Mouse (Mus musculus) CH12.LX (cell line): ENCODE results near the gene Esam.

ENCODE experiments used
- CTCF ChIP-seq, 2 experiments: IDR thresholded peaks in 1 of 2; conservative IDR thresholded peaks in 1 of 2; 2 replicates each; pipeline ENCODE4 v1.5.1; 2011 to 2012; ENCODE audit warnings: low read depth in 2 of 2, low read length in 2 of 2, improper control_type of control experiment in 1 of 2, inconsistent platforms in 1 of 2, mild to moderate bottlenecking in 1 of 2, moderate library complexity in 1 of 2
- HCFC1 ChIP-seq: IDR thresholded peaks from 2 replicates; pipeline ENCODE4 v1.6.1; 2012; ENCODE audit warnings: low read depth, mild to moderate bottlenecking, inconsistent platforms, low read length, improper control_type of control experiment
- MEF2A ChIP-seq: IDR thresholded peaks from 2 replicates; pipeline ENCODE4 v1.6.1; 2014; ENCODE audit warnings: low read depth, mild to moderate bottlenecking, inconsistent platforms, low read length, improper control_type of control experiment, borderline replicate concordance
- POLR2A ChIP-seq: IDR thresholded peaks from 2 replicates; pipeline ENCODE4 v1.6.1; 2011; ENCODE audit warnings: low read depth, mild to moderate bottlenecking, improper control_type of control experiment, low read length
- ZC3H11A ChIP-seq: IDR thresholded peaks from 2 replicates; pipeline ENCODE4 v1.6.1; 2012; ENCODE audit warnings: low read depth, mild to moderate bottlenecking, inconsistent platforms, low read length, improper control_type of control experiment
- ZNF384 ChIP-seq: IDR thresholded peaks from 2 replicates; pipeline ENCODE4 v1.6.1; 2012; ENCODE audit warnings: low read depth, low read length, improper control_type of control experiment, inconsistent platforms

- no peak for TF ChIP-seq ZNF384
- no peak for TF ChIP-seq MEF2A
- TF ChIP-seq CTCF (conservative IDR thresholded peaks at IDR 0.05 in 1 of 2, IDR thresholded peaks at IDR 0.05 in 1 of 2; ENCODE audit: low read depth in 2 of 2, low read length in 2 of 2), result no peak
- TF ChIP-seq POLR2A, result no peak
- no peak for TF ChIP-seq ZC3H11A
- TF ChIP-seq HCFC1, result no peak
These were observed 21.9 kb upstream of the Esam start for GRCm38 (mm10) chr9:37506023-37506422.
